Mouse (Mus musculus) testis, adult 2 months (tissue): ENCODE measurements around the gene Dock9.

Source experiments
- CTCF ChIP-seq: fragments of 200-500 bp; IDR thresholded peaks from 2 replicates; pipeline ENCODE4 v1.5.1; 2012; ENCODE audit warnings: low read depth, mild to moderate bottlenecking, inconsistent platforms, low read length, moderate library complexity; ENCODE audit not compliant: control insufficient read depth, insufficient read depth, insufficient replicate concordance
- POLR2A ChIP-seq: fragments of 200-500 bp; IDR thresholded peaks from 2 replicates; pipeline ENCODE4 v1.6.1; 2012; ENCODE audit warnings: low read depth, mild to moderate bottlenecking, inconsistent platforms, low read length, moderate library complexity; ENCODE audit not compliant: control insufficient read depth

DNA sequence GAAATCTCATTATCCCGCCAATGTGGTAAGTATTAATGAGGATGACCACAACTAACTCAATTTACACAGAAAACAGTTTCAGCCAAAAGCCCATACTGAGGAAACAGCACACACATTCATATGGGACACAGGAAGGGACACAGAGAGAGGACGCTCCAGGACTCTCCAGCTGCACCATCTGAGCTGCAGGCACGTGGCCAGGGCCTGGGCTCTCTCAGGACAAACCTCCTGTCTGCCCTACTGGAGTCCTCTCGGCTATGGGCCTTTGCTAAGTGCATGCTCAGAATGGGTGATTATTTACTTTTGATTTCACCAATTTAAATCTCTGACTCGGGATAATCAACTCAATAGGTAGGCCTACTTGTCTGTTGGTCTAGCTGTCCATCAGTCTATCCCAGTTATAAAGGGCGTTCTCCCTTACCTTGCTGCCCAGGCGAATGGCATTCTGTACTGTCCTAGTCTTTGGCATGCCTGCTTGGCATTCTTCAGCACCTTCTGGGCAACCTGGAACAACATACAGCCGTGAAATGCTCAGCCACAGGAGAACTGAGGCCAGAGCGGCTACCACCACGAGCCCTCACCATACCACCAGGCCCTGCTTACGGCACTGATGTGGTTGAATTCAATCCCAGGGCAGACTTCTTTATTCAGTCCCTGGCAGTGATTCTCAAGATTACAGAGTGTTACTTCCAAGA, 162.8 kb downstream of the Dock9 start:
- no peak for TF ChIP-seq CTCF
- TF ChIP-seq POLR2A = no peak
